Mouse (Mus musculus) limb, embryonic 11.5 days (tissue): ENCODE results near the gene Tab1. TPM values are rescaled to one million over a fixed set of nuclear protein-coding genes. Genes with fewer than 3 reads are reported as not detected.
A peak's percentile ranks its signal among the peaks of the same experiment; 100 is the strongest.

Experiments used
- ATAC-seq: fragments of 200-750 bp; cut with Nextera tagmentation; 2 replicates; pipeline ENCODE4 v1.8.0; 2017; ENCODE audit warnings: low read depth; ENCODE audit not compliant: insufficient number of reproducible peaks, low FRiP score, low TSS enrichment
- DNase-seq: peaks from one replicate; pipeline ENCODE4 v3.0.0-alpha.2; 2015; ENCODE audit warnings: low spot score
- H3K27ac ChIP-seq: fragments of 300-500 bp; sonication (generic); replicated peaks from 2 replicates; pipeline ENCODE4 v1.5.1; 2014; ENCODE audit warnings: low read depth, mild to moderate bottlenecking, low read length
- H3K27me3 ChIP-seq: fragments of 300-500 bp; sonication (generic); 2 replicates; pipeline ENCODE4 v1.6.1; 2014; ENCODE audit warnings: mild to moderate bottlenecking, low read length, mixed read lengths; ENCODE audit not compliant: control insufficient read depth, insufficient read depth
- H3K36me3 ChIP-seq: fragments of 300-500 bp; sonication (generic); 2 replicates; pipeline ENCODE4 v1.6.1; 2014; ENCODE audit warnings: mild to moderate bottlenecking, low read length, moderate library complexity, mixed read lengths; ENCODE audit not compliant: control insufficient read depth, insufficient read depth
- H3K4me1 ChIP-seq: fragments of 300-500 bp; sonication (generic); 2 replicates; pipeline ENCODE4 v1.6.1; 2014; ENCODE audit warnings: low read length, mixed read lengths; ENCODE audit not compliant: control insufficient read depth, insufficient read depth
- H3K4me2 ChIP-seq: fragments of 300-500 bp; sonication (generic); 2 replicates; pipeline ENCODE4 v1.6.1; 2014; ENCODE audit warnings: low read depth, mild to moderate bottlenecking, moderate library complexity; ENCODE audit not compliant: severe bottlenecking
- H3K4me3 ChIP-seq: fragments of 300-500 bp; sonication (generic); 2 replicates; pipeline ENCODE4 v1.5.1; 2014; ENCODE audit warnings: low read depth, low read length
- H3K9ac ChIP-seq: fragments of 300-500 bp; sonication (generic); 2 replicates; pipeline ENCODE4 v1.6.1; 2014; ENCODE audit warnings: mild to moderate bottlenecking, low read length
- H3K9me3 ChIP-seq: fragments of 300-500 bp; sonication (generic); 2 replicates; pipeline ENCODE4 v1.6.1; 2016; ENCODE audit warnings: low read length; ENCODE audit not compliant: control insufficient read depth
- WGBS: fragments of 180-500 bp; shearing (Covaris S2); extraction: QIAGEN DNeasy Blood & Tissue Kit; methylation state at CpG from one replicate; pipeline ENCODE4 v1.1.7; 2014; 5-methylcytosine and 5-hydroxymethylcytosine counted together
- polyA plus RNA-seq: library from polyadenylated mRNA; unstranded; fragments of >200 nt; fragmentation: Nextera tagmentation; extraction: Ambion mirVana; gene quantifications from 2 replicates; pipeline ENCODE4 v1.2.1, GENCODE M21; 2014

Tab1 gene
- 35.4 and 35.5 TPM in 2 replicates for polyA plus RNA-seq

DNA sequence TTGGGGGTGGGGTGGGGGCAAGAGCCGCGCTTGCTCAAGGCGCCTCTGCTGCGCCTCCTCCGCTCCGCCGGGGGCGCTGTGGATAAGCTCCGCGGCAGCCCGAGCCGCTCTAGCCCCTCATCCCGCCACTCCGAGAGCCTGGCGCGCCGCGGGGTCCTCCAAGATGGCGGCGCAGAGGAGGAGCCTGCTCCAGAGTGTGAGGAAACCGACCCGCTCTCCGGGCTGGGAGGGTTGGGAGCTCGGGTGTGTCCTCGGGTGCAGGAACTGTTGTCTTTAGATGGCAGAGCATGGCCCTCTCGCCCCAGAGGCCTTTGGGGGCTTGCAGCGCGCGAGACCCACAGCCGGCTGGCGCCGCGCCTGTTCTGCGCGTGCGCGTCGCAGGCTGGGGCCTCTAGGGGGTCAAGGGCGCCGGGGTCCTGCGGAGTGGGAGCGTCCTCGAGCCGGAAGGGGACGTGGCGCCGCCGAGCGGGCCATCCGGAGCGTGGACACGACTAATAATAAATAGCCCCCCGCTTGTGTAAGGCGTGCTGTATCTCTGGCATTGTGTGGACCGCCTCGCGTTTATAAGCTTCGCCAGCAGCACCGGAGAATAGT is at the start of gene Tab1:
Tab1 (plus strand) TSS at position 135 of the 594 bp plus-strand sequence.
- Histone ChIP-seq H3K9ac (peak within 1 kb of the TSS; percentile 94), H3K4me3 (peak within 1 kb of the TSS; percentile 79), H3K27ac (peak within 1 kb of the TSS; percentile 99), H3K36me3 (no peaks in the 10 kb centered on the region; the same call in 1 of the 2 replicates), H3K27me3 (no peaks in the 10 kb centered on the region), H3K4me1 (peaks cover 6% of the 10 kb centered on the region; the same call in 1 of the 2 replicates), H3K4me2 (peak within 1 kb of the TSS; percentile 92), H3K9me3 (no peaks in the 10 kb centered on the region)
- peak; percentile 91 for ATAC-seq
- WGBS, result under 1% methylated on average over 58 of the region's 59 CpGs
- peak; percentile 96 for DNase-seq

DNA sequence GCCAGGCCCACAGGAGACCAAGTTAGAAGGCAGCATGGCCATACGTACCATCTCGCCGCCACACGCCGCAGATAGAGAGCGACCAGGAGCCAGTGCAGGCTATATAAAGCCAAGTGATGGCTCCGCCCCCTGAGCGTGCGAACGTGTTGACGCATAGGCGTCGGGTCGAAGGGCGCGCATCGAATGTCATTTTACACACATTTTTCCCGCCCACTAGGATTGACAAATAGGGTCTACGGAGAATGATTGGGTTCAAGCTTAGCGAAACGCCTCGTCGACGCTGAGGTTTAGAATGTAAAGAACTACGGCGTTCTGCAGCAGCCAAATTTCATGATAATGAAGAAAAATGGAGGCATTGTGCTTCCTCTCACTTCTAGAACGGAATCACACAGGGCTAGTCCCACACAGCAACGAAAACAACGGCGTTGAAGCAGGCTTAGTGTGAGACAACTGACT is 49.6 kb upstream of the Tab1 start:
- Histone ChIP-seq H3K9me3 (no peaks in the 10 kb centered on the region), H3K27ac (peak overlapping the region; percentile 88), H3K4me3 (peak overlapping the region; percentile 87), H3K36me3 (peaks cover 25% of the 10 kb centered on the region), H3K4me2 (peak overlapping the region; percentile 81), H3K9ac (peak overlapping the region; percentile 97), H3K27me3 (no peaks in the 10 kb centered on the region), H3K4me1 (peaks cover 16% of the 10 kb centered on the region)
- ATAC-seq, result peak; percentile 91
- DNase-seq, result peak; percentile 99
- WGBS, result under 1% methylated on average over 30 of the region's 30 CpGs

DNA sequence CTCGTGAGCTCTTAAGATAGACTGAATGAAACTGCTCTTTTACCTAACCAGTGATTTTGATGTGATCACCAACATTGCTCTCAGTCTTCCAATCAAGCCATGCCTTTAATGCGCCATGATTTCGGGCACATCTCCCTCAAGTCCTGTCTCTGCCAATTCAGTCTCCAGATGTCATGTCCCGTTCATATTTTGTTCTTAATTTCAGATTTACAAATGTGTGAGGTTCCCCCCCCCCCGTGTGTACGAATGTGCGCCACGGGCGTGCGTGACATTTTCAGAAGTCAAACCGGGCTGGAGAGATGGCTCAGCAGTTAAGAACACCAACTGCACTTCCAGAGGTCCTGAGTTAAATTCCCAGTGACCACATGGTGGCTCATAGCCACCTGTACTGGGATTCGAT is 49.2 kb upstream of the Tab1 start:
- peaks cover 23% of the 10 kb centered on the region for H3K36me3 ChIP-seq
- H3K9me3 ChIP-seq, result no peaks in the 10 kb centered on the region
- WGBS, result 1% methylated on average over 12 of the region's 12 CpGs
- DNase-seq (no peak), ATAC-seq (no peak)
- H3K4me2 ChIP-seq, result peak overlapping the region; percentile 81
- peak overlapping the region; percentile 88 for H3K27ac ChIP-seq
- H3K9ac ChIP-seq, result peak overlapping the region; percentile 70
- peaks cover 16% of the 10 kb centered on the region for H3K4me1 ChIP-seq
- no peaks in the 10 kb centered on the region for H3K27me3 ChIP-seq
- H3K4me3 ChIP-seq, result peak overlapping the region; percentile 87

DNA sequence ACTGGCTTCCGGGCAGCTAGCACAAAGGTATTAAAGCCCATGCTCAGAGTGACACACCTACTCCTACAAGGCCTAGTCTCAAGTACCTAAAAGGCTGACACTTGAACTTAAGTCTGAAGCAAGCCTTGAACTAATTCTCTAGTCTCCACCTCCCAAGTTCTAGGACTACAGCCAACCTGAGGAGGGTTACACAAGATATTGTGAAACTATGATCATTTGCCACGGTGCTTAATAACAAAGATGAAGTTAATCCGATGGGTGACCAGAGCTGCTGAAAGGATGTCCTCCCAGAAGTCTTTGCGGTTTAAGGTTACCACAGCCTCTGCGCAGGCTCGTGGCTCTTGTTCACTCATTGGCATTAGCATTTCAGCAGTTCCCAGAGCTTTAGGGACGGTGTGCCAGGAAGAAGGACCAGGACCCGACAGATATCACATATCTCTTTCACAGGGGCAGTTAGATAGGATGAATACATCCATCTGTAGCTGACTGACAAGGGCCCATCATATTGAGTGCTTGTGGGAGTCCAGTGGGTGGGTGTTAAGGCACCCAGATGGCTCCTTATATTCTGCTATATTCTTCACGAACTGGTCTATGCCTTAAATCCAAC is 45.4 kb upstream of the Tab1 start:
- H3K9ac ChIP-seq, result no peak overlapping the region
- H3K4me3 ChIP-seq, result no peak overlapping the region
- no peaks in the 10 kb centered on the region for H3K9me3 ChIP-seq
- H3K36me3 ChIP-seq, result no peaks in the 10 kb centered on the region
- ATAC-seq, result no peak
- H3K4me1 ChIP-seq, result peaks cover 12% of the 10 kb centered on the region
- no peak overlapping the region for H3K4me2 ChIP-seq
- no peak for DNase-seq
- WGBS, result 83% methylated on average over 9 of the region's 9 CpGs
- no peak overlapping the region for H3K27ac ChIP-seq
- H3K27me3 ChIP-seq, result peaks cover 32% of the 10 kb centered on the region

DNA sequence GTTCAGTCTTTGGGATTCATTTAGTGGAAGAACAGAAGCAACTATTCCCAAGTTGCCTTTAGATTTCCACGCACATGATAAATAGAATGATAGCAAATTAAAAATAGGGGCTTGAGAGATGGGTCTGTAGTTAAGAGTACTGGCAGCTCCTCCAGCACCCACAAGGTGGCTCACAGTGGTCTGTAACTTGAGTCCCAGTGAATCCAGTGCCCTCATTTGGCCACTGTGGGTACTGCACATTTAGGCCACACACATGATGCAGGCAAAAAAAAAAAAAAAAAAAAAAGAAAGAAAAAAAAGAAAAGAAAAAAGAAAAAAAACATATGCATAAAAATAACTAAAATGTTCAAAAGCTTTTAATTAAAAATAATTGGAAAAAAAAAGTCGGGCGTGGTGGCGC is 44.3 kb upstream of the Tab1 start:
- ATAC-seq (no peak), DNase-seq (peak; percentile 94)
- Histone ChIP-seq H3K9ac (no peak overlapping the region), H3K9me3 (no peaks in the 10 kb centered on the region), H3K36me3 (no peaks in the 10 kb centered on the region), H3K27ac (no peak overlapping the region), H3K4me3 (no peak overlapping the region), H3K4me2 (no peak overlapping the region), H3K27me3 (peaks cover 41% of the 10 kb centered on the region), H3K4me1 (peaks cover 12% of the 10 kb centered on the region)
- 30% methylated on average over 4 of the region's 4 CpGs for WGBS

DNA sequence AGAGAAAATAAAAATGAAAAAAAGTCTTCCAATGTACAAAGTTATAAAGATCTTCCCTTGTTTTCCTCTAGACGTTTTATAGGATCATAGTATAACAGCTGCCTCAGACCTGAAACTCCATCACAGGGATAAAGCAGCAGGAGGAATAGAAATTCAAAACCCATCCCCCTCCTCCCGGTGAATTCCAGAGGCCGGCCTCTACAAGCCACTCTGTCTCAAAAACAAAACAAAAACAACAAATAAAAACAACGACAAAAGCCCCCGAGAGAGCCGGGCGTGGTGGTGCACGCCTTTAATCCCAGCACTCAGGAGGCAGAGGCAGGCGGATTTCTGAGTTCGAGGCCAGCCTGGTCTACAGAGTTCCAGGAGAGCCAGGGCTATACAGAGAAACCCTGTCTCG is 42.8 kb upstream of the Tab1 start:
- Histone ChIP-seq H3K4me2 (peak overlapping the region; percentile 98; the same call in 1 of the 2 replicates), H3K4me3 (no peak overlapping the region), H3K9ac (no peak overlapping the region), H3K36me3 (no peaks in the 10 kb centered on the region), H3K4me1 (peaks cover 12% of the 10 kb centered on the region), H3K27me3 (peaks cover 41% of the 10 kb centered on the region), H3K27ac (no peak overlapping the region), H3K9me3 (no peaks in the 10 kb centered on the region)
- ATAC-seq, result no peak
- no peak for DNase-seq
- WGBS, result 69% methylated on average over 11 of the region's 11 CpGs

DNA sequence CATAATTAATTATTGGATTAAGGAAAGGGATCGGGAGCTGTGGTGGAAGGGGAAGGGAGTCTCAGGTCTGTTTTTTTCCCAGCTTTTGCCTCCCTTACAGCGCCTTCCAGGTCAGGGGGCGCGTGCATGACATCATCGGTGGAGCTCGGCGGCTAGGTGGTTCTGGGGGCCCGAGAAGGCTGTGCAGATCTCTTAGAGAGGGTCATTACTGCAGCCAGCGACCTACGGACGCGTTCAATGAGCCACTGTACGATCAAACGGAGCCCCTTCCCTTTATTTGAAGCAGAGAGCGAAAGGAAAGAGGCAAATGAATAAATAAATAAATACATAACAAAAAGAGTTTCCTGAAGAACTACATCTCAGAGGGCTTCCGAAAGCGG is 42.2 kb upstream of the Tab1 start:
- DNase-seq, result peak; percentile 52
- Histone ChIP-seq H3K4me2 (peak overlapping the region; percentile 98), H3K4me1 (peaks cover 12% of the 10 kb centered on the region), H3K36me3 (no peaks in the 10 kb centered on the region), H3K27me3 (peaks cover 41% of the 10 kb centered on the region), H3K4me3 (peak overlapping the region; percentile 53), H3K27ac (no peak overlapping the region), H3K9ac (peak overlapping the region; percentile 27; the same call in 1 of the 2 replicates), H3K9me3 (no peaks in the 10 kb centered on the region)
- ATAC-seq, result no peak
- WGBS, result 2% methylated on average over 17 of the region's 17 CpGs

DNA sequence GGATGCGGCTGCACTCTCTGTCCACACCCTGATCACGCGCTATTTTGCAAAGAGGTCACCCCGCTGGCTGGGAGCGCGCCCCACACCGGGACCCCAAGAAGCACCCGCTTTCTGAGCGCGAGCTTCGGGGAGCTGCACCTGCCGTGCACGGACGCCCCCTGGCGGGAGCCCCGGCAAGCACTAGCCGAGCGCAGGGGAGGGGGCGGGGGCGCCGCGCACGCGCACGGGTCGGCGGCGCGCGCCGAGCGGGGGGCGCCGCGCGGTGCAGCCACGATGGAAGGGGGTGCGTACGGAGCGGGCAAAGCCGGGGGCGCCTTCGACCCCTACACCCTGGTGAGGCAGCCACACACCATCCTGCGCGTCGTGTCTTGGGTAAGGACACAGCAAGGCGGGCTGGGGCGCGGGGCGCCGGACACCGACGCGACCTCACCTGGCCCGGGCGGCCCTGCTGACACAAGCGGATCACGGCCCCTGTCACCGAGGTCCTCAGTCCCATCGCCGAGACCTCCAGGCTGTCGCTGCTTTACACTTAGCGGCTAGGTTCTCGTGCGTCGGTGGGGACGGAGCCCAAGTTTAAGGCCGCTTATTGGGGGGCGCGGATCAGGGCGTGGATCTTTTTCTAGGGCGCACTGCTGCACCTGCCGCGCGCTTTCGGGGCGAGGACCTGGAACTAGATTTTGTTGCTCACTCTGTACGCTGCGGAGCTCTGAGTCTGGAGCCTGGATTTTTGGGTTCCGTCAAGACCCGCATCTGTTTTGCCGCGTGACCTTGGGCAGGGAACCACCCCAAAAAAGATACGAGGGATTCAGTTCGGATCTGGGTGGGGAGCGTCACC is 41.6 kb upstream of the Tab1 start, which contains the start of the genes Syngr1 and Rpl3:
Syngr1 (plus strand) TSS at position 214 of the 835 bp plus-strand sequence.
Rpl3 (minus strand) TSS at position 748 of the 835 bp plus-strand sequence.
- Histone ChIP-seq H3K4me1 (peaks cover 12% of the 10 kb centered on the region), H3K36me3 (no peaks in the 10 kb centered on the region), H3K4me3 (peak within 1 kb of the TSS; percentile 53), H3K9ac (peak within 1 kb of the TSS; percentile 56), H3K27ac (no peak within 1 kb of the TSS), H3K4me2 (peak within 1 kb of the TSS; percentile 98), H3K9me3 (no peaks in the 10 kb centered on the region), H3K27me3 (peaks cover 45% of the 10 kb centered on the region)
- DNase-seq, result peak; percentile 76
- ATAC-seq, result peak; percentile 41; the same call in 1 of the 2 replicates
- WGBS, result 2% methylated on average over 66 of the region's 86 CpGs
